Mouse (Mus musculus) megakaryocyte, embryonic 14.5 days (primary cell): ENCODE data around the gene Ndc80.

Experiments
- FLI1 ChIP-seq: IDR thresholded peaks from 2 replicates; pipeline ENCODE4 v1.6.1; 2012; ENCODE audit warnings: low read length, inconsistent platforms, mixed read lengths
- GATA1 ChIP-seq: IDR thresholded peaks from 3 replicates; pipeline ENCODE4 v1.6.1; 2012; ENCODE audit warnings: mixed read lengths, low read length, inconsistent platforms, borderline replicate concordance

DNA sequence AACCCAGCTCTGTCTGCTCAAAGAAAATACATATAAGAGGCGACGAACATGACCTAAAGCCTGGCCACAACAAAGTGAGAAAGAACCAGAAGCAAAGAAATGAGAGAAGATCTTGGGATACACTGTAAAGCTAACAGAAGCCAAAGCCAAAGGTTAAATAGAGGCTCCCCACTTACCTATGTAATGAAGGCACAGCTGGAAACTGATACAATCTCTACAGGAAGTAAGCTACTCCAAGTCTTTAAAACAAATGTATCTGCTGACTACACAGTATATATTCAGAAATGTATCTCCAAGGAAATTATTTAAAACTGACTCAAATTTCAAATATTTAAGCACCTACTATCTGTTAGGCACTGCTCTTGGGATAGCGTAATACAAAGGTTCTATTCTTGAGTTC is 66.3 kb downstream of the Ndc80 start:
- no peak for TF ChIP-seq FLI1
- TF ChIP-seq GATA1 = no peak
